Mouse (Mus musculus) cortical plate, adult 2 months (tissue): ENCODE measurements around the gene Ccl3.

ENCODE experiments used
- CTCF ChIP-seq: fragments of 200-500 bp; IDR thresholded peaks from 2 replicates; pipeline ENCODE4 v1.5.1; 2011; ENCODE audit warnings: mild to moderate bottlenecking, control low read depth, low read length; ENCODE audit not compliant: insufficient read depth; ENCODE audit errors: extremely low read depth
- POLR2A ChIP-seq: fragments of 200-500 bp; IDR thresholded peaks from 2 replicates; pipeline ENCODE4 v1.6.1; 2011; ENCODE audit warnings: mild to moderate bottlenecking, low read length, control low read depth; ENCODE audit not compliant: insufficient read depth; ENCODE audit errors: extremely low read depth

DNA sequence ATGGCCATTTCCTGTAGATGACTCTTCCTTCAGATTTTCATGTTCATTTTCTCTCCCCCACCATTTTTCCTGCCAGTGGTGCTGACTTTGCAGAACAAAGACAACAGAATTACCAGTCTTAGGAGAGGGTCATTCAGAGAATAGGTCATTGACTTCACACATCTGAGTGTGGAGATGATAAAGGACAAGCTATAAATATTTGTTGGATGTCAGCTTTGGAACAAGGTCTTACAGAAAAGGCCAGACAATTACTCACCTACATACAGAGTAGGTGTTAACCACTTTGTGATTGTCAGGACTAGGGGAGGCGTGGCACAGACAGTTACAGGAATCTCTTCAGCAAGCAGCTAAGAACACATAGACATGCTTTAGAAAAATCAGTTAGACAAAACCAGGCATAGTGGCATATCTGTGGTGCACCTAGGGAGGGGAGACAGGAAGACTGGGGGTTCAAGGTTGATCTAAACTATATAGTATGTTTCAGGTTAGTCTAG, 12.4 kb downstream of the Ccl3 start:
- TF ChIP-seq POLR2A (no peak), CTCF (no peak)
